Mouse (Mus musculus) heart, embryonic 13.5 days (tissue): ENCODE data around the gene Dkkl1. TPM values are rescaled to one million over a fixed set of nuclear protein-coding genes. Genes with fewer than 3 reads are reported as not detected.
A peak's percentile ranks its signal among the peaks of the same experiment; 100 is the strongest.

Source experiments
- ATAC-seq: fragments of 200-750 bp; cut with Nextera tagmentation; 2 replicates; pipeline ENCODE4 v1.8.0; 2017; ENCODE audit warnings: moderate TSS enrichment; ENCODE audit not compliant: insufficient number of reproducible peaks, low FRiP score, low TSS enrichment; ENCODE audit errors: extremely low read depth
- H3K27ac ChIP-seq: fragments of 300-500 bp; sonication (generic); replicated peaks from 2 replicates; pipeline ENCODE4 v1.5.1; 2015; ENCODE audit warnings: moderate library complexity, mild to moderate bottlenecking, inconsistent platforms
- H3K27me3 ChIP-seq: fragments of 300-500 bp; sonication (generic); replicated peaks from 2 replicates; pipeline ENCODE4 v1.6.1; 2015; ENCODE audit warnings: mild to moderate bottlenecking, inconsistent platforms
- H3K36me3 ChIP-seq: fragments of 300-500 bp; sonication (generic); 2 replicates; pipeline ENCODE4 v1.6.1; 2015; ENCODE audit warnings: mild to moderate bottlenecking, inconsistent platforms
- H3K4me1 ChIP-seq: fragments of 300-500 bp; sonication (generic); 2 replicates; pipeline ENCODE4 v1.6.1; 2015; ENCODE audit warnings: inconsistent platforms
- H3K4me2 ChIP-seq: fragments of 300-500 bp; sonication (generic); 2 replicates; pipeline ENCODE4 v1.6.1; 2015; ENCODE audit warnings: inconsistent platforms, mild to moderate bottlenecking, moderate library complexity
- H3K4me3 ChIP-seq: fragments of 300-500 bp; sonication (generic); 2 replicates; pipeline ENCODE4 v1.5.1; 2015; ENCODE audit warnings: moderate library complexity, mild to moderate bottlenecking, inconsistent platforms
- H3K9ac ChIP-seq: fragments of 300-500 bp; sonication (generic); 2 replicates; pipeline ENCODE4 v1.6.1; 2015; ENCODE audit warnings: inconsistent platforms, mild to moderate bottlenecking, moderate library complexity
- H3K9me3 ChIP-seq: fragments of 300-500 bp; sonication (generic); 2 replicates; pipeline ENCODE4 v1.6.1; 2016; ENCODE audit warnings: inconsistent platforms
- WGBS: fragments of 180-500 bp; shearing (Covaris S2); methylation state at CpG from one replicate; pipeline ENCODE4 v1.1.7; 2015; ENCODE audit warnings: mixed read lengths; 5-methylcytosine and 5-hydroxymethylcytosine counted together
- polyA plus RNA-seq: library from polyadenylated mRNA; unstranded; fragments of >200 nt; fragmentation: Nextera tagmentation; extraction: Ambion mirVana; gene quantifications from 2 replicates; pipeline ENCODE4 v1.2.1, GENCODE M21; 2015

The Dkkl1 gene
- polyA plus RNA-seq, 1 experiment from 2014 or later, result 1.7 TPM

GRCm38 (mm10) chr7:45228548-45228947 is 16.6 kb upstream of the Dkkl1 start:
- 86% methylated on average over 18 of the region's 18 CpGs for WGBS
- Histone ChIP-seq H3K4me2 (no peak overlapping the region), H3K4me3 (no peak overlapping the region), H3K27me3 (no peaks in the 10 kb centered on the region), H3K27ac (no peak overlapping the region), H3K4me1 (peaks cover 20% of the 10 kb centered on the region), H3K9me3 (no peaks in the 10 kb centered on the region), H3K36me3 (peaks cover 94% of the 10 kb centered on the region), H3K9ac (no peak overlapping the region)
- ATAC-seq, result no peak

- H3K27me3 ChIP-seq, result no peaks in the 10 kb centered on the region
- no peak for ATAC-seq
- H3K9ac ChIP-seq, result no peak overlapping the region
- 92% methylated on average over 5 of the region's 5 CpGs for WGBS
- H3K4me3 ChIP-seq, result no peak overlapping the region
- H3K4me1 ChIP-seq, result no peaks in the 10 kb centered on the region
- no peak overlapping the region for H3K4me2 ChIP-seq
- peaks cover 94% of the 10 kb centered on the region for H3K36me3 ChIP-seq
- H3K27ac ChIP-seq, result no peak overlapping the region
- no peaks in the 10 kb centered on the region for H3K9me3 ChIP-seq
These were observed 14.5 kb upstream of the Dkkl1 start for GRCm38 (mm10) chr7:45226421-45226820.

DNA sequence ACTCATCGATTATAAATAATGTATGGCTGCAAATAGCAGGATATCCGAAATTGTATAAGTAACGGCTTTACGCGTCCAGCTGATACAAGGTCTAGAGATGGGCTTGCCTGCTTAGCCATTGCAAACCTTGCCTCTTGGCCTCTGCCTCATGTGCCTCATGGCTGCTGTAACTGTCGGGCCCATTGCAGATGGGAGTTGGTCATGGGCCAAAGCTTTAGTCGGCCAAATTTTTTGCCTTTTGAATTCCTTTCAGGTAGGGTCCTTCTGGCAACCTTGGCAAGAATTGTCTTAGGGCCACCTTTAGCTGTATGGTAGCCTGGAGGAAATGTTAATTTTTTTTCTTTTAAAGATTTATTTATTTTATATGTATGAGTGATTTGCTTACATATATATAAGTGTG is 12.9 kb upstream of the Dkkl1 start:
- 0 out of 2 replicates have a peak, but pooled peaks cover 3% of the 10 kb centered on the region for H3K4me1 ChIP-seq
- H3K9me3 ChIP-seq, result no peaks in the 10 kb centered on the region
- H3K9ac ChIP-seq, result no peak overlapping the region
- no peaks in the 10 kb centered on the region for H3K27me3 ChIP-seq
- H3K4me2 ChIP-seq, result no peak overlapping the region
- H3K36me3 ChIP-seq, result peaks cover 99% of the 10 kb centered on the region
- H3K27ac ChIP-seq, result no peak overlapping the region
- 84% methylated on average over 7 of the region's 7 CpGs for WGBS
- H3K4me3 ChIP-seq, result no peak overlapping the region
- ATAC-seq, result no peak

DNA sequence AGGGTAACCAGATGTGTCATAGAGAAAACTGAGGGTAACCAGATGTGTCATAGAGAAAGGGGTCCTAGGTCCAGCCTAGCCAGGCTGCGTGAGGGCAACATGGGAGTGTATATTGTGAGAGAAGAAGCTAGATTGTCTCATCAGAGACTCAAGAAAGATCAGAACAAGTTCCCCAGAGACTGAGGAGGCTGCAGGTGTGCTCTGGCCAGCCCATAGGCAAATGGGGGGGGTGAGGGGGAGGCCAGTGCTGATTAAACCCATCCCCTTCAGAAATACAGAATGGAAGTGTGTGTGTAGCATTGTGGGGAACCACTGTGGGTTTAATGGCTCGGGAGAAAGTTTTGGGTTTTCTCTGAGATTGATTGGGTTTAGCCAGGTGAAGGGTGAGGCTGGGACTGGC is 9.7 kb upstream of the Dkkl1 start:
- Histone ChIP-seq H3K4me2 (no peak overlapping the region), H3K36me3 (peaks cover 97% of the 10 kb centered on the region), H3K27ac (no peak overlapping the region), H3K4me1 (peaks cover 31% of the 10 kb centered on the region), H3K4me3 (no peak overlapping the region), H3K9ac (no peak overlapping the region), H3K27me3 (no peaks in the 10 kb centered on the region), H3K9me3 (no peaks in the 10 kb centered on the region)
- WGBS, result 79% methylated on average over 2 of the region's 2 CpGs
- ATAC-seq, result no peak

GRCm38 (mm10) chr7:45216442-45217183 is 4.7 kb upstream of the Dkkl1 start:
- 1% methylated on average over 13 of the region's 13 CpGs for WGBS
- H3K36me3 ChIP-seq, result peaks cover 46% of the 10 kb centered on the region
- peak overlapping the region; percentile 83 for H3K4me2 ChIP-seq
- H3K4me1 ChIP-seq, result peaks cover 38% of the 10 kb centered on the region
- peak overlapping the region; percentile 96 for H3K27ac ChIP-seq
- peak overlapping the region; percentile 99 for H3K9ac ChIP-seq
- H3K9me3 ChIP-seq, result no peaks in the 10 kb centered on the region
- H3K4me3 ChIP-seq, result peak overlapping the region; percentile 90
- ATAC-seq, result peak; percentile 67; the same call in 1 of the 2 replicates
- H3K27me3 ChIP-seq, result peaks cover 14% of the 10 kb centered on the region

- 1% methylated on average over 55 of the region's 55 CpGs for WGBS
- peaks cover 45% of the 10 kb centered on the region for H3K4me1 ChIP-seq
- ATAC-seq, result peak; percentile 35; the same call in 1 of the 2 replicates
These were observed 3.9 kb upstream of the Dkkl1 start, which contains the start of gene Tead2 for GRCm38 (mm10) chr7:45215673-45216441. Gene Tead2 (plus strand): TSS chr7:45215753.

GRCm38 (mm10) chr7:45213708-45214107 is 1.8 kb upstream of the Dkkl1 start:
- peaks cover 32% of the 10 kb centered on the region for H3K4me1 ChIP-seq
- 68% methylated on average over 5 of the region's 5 CpGs for WGBS
- no peak overlapping the region; the same call in 1 of the 2 replicates for H3K9ac ChIP-seq
- no peak for ATAC-seq
- H3K36me3 ChIP-seq, result peaks cover 17% of the 10 kb centered on the region
- H3K4me2 ChIP-seq, result no peak overlapping the region
- 0 out of 2 replicates have a peak overlapping the region, but pooled peaks have one; percentile 1 for H3K27ac ChIP-seq
- H3K27me3 ChIP-seq, result peaks cover 33% of the 10 kb centered on the region
- H3K9me3 ChIP-seq, result no peaks in the 10 kb centered on the region
- no peak overlapping the region for H3K4me3 ChIP-seq

More at GRCm38 (mm10) chr7:45215673-45216441, 3.9 kb upstream of the Dkkl1 start, which contains the start of gene Tead2:
- peaks cover 21% of the 10 kb centered on the region for H3K27me3 ChIP-seq
- peaks cover 39% of the 10 kb centered on the region for H3K36me3 ChIP-seq
- peak within 1 kb of the TSS; percentile 83 for H3K4me2 ChIP-seq
- H3K27ac ChIP-seq, result peak within 1 kb of the TSS; percentile 96
- H3K9ac ChIP-seq, result peak within 1 kb of the TSS; percentile 99
- peak within 1 kb of the TSS; percentile 90 for H3K4me3 ChIP-seq
- H3K9me3 ChIP-seq, result no peaks in the 10 kb centered on the region

DNA sequence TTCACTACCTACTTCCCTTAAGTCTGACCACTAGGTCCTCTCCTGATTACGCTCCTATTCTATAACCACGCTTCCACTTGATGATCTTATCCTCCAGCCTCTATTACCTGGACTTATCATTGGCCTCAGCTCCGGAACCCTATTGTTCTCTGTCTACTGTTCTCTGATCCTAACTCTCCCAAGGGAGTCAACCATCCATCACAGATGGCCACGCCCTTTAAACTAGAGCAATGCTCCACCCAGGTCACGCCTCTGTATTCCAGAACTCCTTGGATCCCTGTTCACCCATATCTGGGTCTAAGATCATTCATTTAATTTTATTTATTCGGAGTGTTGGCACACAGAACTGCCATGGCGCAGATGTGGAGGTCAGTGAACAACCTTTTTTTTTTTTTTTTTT is 409 bp upstream of the Dkkl1 start:
- peaks cover 36% of the 10 kb centered on the region for H3K27me3 ChIP-seq
- no peak overlapping the region for H3K4me2 ChIP-seq
- 0 out of 2 replicates have a peak, but pooled peaks cover 3% of the 10 kb centered on the region for H3K9me3 ChIP-seq
- H3K4me1 ChIP-seq, result peaks cover 20% of the 10 kb centered on the region
- peaks cover 4% of the 10 kb centered on the region; the same call in 1 of the 2 replicates for H3K36me3 ChIP-seq
- H3K9ac ChIP-seq, result no peak overlapping the region
- ATAC-seq, result no peak
- H3K4me3 ChIP-seq, result no peak overlapping the region
- H3K27ac ChIP-seq, result no peak overlapping the region
- 64% methylated on average over 7 of the region's 7 CpGs for WGBS

DNA sequence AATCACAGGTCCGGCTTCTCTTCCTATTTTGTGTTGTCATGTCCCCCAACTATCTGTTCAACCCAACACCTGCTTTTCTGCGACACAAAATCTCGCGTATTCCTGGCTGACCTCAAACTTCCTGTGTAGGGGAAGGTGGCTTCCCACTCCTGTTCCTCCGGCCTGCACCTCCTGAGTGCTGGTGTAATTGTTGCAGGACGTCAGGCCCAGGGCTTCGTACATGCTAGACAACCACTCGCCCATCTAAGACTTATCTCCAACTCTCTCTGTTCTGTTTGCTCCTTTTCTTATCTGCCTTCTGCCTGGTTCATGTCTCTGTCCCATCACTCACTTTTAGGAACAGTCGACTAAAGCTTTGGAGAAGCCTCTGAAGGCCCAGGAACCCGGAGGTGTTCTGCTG is 877 bp downstream of the Dkkl1 start:
- no peaks in the 10 kb centered on the region for H3K36me3 ChIP-seq
- 0 out of 2 replicates have a peak, but pooled peaks cover 3% of the 10 kb centered on the region for H3K9me3 ChIP-seq
- 0 out of 2 replicates have a peak overlapping the region, but pooled peaks have one; percentile 29 for H3K4me3 ChIP-seq
- H3K4me1 ChIP-seq, result peaks cover 13% of the 10 kb centered on the region
- H3K9ac ChIP-seq, result no peak overlapping the region
- peaks cover 36% of the 10 kb centered on the region for H3K27me3 ChIP-seq
- H3K4me2 ChIP-seq, result 0 out of 2 replicates have a peak overlapping the region, but pooled peaks have one; percentile 59
- whole genome bisulfite sequencing, result 40% methylated on average over 10 of the region's 10 CpGs
- no peak overlapping the region for H3K27ac ChIP-seq
- ATAC-seq, result no peak

- Histone ChIP-seq H3K4me2 (no peak overlapping the region), H3K27ac (no peak overlapping the region), H3K36me3 (no peaks in the 10 kb centered on the region), H3K27me3 (peaks cover 36% of the 10 kb centered on the region), H3K4me1 (peaks cover 17% of the 10 kb centered on the region), H3K9ac (no peak overlapping the region), H3K9me3 (0 out of 2 replicates have a peak, but pooled peaks cover 3% of the 10 kb centered on the region), H3K4me3 (no peak overlapping the region)
- WGBS, result 70% methylated on average over 6 of the region's 6 CpGs
- no peak for ATAC-seq
These were observed 3.7 kb downstream of the Dkkl1 start for GRCm38 (mm10) chr7:45208260-45208659.
